Mouse (Mus musculus) lung, postnatal 0 days (tissue): ENCODE data around the gene Taf8.

Source experiments
- CTCF ChIP-seq: IDR thresholded peaks from 2 replicates; pipeline ENCODE4 v1.5.1; 2016; ENCODE audit warnings: antibody characterized with exemption, mild to moderate bottlenecking
- EP300 ChIP-seq: IDR thresholded peaks from 2 replicates; pipeline ENCODE4 v1.6.1; 2016; ENCODE audit warnings: antibody characterized with exemption, mild to moderate bottlenecking, control low read depth

GRCm38 (mm10) chr17:47504941-47505346 lies 2.9 kb upstream of the Taf8 start, which contains the start of gene Ccnd3:
- TF ChIP-seq CTCF (0 out of 2 replicates have a peak, but pooled peaks have one; percentile 5), EP300 (peak; percentile 72)
